Mouse (Mus musculus) forebrain, embryonic 13.5 days (tissue): ENCODE measurements at regions not wholly inside any gene's neighbourhood (a gene's known extent, or its start where the extent isn't known, plus 50 kb on each side); places are given as distances from the start of the nearest gene placed in this dataset.

ENCODE experiments used
- ATAC-seq: fragments of 200-750 bp; cut with Nextera tagmentation; 2 replicates; pipeline ENCODE4 v1.8.0; 2017
- H3K27ac ChIP-seq: fragments of 300-500 bp; sonication (generic); 2 replicates; pipeline ENCODE4 v1.5.1; 2015; ENCODE audit warnings: inconsistent platforms, mild to moderate bottlenecking, moderate library complexity
- H3K27me3 ChIP-seq: fragments of 300-500 bp; sonication (generic); 2 replicates; pipeline ENCODE4 v1.6.1; 2015; ENCODE audit warnings: mild to moderate bottlenecking, inconsistent platforms
- H3K36me3 ChIP-seq: fragments of 300-500 bp; sonication (generic); 2 replicates; pipeline ENCODE4 v1.6.1; 2015; ENCODE audit warnings: mild to moderate bottlenecking, inconsistent platforms; ENCODE audit not compliant: poor library complexity, severe bottlenecking
- H3K4me1 ChIP-seq: fragments of 300-500 bp; sonication (generic); 2 replicates; pipeline ENCODE4 v1.6.1; 2015; ENCODE audit warnings: inconsistent platforms
- H3K4me2 ChIP-seq: fragments of 300-500 bp; sonication (generic); 2 replicates; pipeline ENCODE4 v1.6.1; 2015; ENCODE audit warnings: inconsistent platforms, mild to moderate bottlenecking, moderate library complexity
- H3K4me3 ChIP-seq: fragments of 300-500 bp; sonication (generic); 2 replicates; pipeline ENCODE4 v1.5.1; 2015; ENCODE audit warnings: mild to moderate bottlenecking, inconsistent platforms
- H3K9ac ChIP-seq: fragments of 300-500 bp; sonication (generic); 2 replicates; pipeline ENCODE4 v1.6.1; 2015; ENCODE audit warnings: mild to moderate bottlenecking, inconsistent platforms
- H3K9me3 ChIP-seq: fragments of 300-500 bp; sonication (generic); replicated peaks from 2 replicates; pipeline ENCODE4 v1.6.1; 2016; ENCODE audit warnings: inconsistent platforms
- WGBS: fragments of 180-500 bp; shearing (Covaris S2); methylation state at CpG from one replicate; pipeline ENCODE4 v1.1.7; 2015; 5-methylcytosine and 5-hydroxymethylcytosine counted together

DNA sequence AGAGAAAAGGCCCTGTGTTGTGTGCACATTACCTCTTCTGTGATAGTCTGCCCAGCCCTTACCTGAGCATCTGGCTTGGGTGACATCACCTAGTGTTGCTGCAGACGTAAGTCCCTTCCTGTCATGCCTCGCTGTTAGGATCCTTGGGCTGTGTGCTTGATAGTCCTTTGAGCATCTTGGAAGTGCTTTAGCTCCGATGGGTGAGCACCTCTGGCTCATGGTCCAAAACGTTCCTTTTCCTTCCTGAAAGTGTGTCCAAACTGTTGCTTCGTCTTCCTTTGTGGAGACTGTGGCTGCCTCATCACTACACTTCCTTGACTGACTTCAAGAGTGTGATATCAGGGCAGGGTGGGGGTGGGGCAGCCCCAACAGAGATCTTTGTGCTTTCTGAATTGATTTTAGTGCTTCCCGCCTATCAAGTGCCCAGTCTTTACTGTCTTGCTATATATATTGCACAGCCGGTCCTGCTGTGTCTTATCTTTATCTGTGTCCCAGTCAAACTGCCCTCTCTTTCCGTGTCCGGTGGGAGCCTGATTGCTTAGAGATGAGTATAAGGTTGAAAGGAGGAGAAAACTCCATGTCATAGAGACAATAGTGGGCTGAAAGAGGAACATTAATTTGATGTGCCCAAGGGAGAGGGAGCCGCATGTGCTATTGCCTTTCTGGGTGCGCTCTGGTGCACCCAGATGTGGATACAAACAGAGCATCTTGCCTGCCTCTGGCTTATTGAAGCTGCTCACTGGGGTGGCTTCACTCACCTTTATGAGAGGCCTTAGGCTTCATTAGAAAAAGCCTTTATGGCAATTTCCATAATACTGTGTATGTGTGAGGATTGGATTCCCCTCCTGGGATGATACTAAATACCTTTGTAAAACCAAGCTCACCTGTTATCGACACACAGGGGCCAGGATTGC is 1169.2 kb upstream of the A1bg start:
- peaks cover 10% of the 10 kb centered on the region; the same call in 1 of the 2 replicates for H3K4me1 ChIP-seq
- H3K9me3 ChIP-seq, result no peaks in the 10 kb centered on the region
- no peaks in the 10 kb centered on the region for H3K27me3 ChIP-seq
- no peak overlapping the region for H3K27ac ChIP-seq
- ATAC-seq, result no peak
- no peak overlapping the region for H3K4me2 ChIP-seq
- WGBS, result 61% methylated on average over 12 of the region's 12 CpGs
- no peak overlapping the region for H3K9ac ChIP-seq
- H3K4me3 ChIP-seq, result no peak overlapping the region
- H3K36me3 ChIP-seq, result no peaks in the 10 kb centered on the region

DNA sequence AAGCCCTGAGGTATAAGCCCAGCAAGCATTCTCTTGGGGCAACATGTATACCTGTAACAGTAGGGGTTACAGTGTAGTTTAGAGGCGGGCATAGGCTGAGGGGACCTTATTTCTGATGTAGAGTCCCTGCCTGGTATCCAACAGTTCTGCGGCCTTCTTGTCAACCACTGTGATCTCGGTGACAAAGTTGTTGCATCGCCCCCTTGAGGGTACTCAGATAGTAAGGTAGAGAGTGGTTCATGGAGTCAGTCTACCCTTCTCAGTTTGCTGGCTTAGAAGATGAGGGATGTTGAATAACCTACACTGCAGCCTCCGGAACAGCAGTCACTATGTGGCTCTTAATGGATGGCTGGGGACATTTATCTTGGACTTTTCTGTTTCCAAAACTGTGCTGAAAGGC is 1168.3 kb upstream of the A1bg start:
- WGBS, result 94% methylated on average over 5 of the region's 5 CpGs

DNA sequence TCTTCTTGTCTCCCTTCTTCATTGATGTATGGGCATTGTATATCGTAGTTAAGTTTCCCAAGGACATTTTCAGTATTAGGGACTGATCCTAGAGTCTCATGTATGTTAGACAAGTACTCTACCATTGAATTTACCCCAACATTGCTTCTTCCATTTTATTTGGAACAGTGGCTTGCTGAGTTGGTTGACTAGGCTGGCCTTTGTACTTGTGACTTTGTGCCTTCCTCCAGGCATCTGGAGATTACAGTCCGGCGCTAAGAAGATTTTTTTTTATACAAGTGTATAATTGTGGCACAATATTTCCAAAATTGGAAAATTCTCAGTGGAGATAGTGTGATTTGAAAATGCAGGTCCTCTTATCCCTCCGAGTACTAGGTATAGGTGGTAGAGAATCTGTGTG is 1165.5 kb upstream of the A1bg start:
- WGBS, result 99% methylated on average over 4 of the region's 4 CpGs
- Histone ChIP-seq H3K9ac (no peak overlapping the region), H3K4me1 (peaks cover 10% of the 10 kb centered on the region; the same call in 1 of the 2 replicates), H3K4me3 (no peak overlapping the region), H3K27me3 (no peaks in the 10 kb centered on the region), H3K9me3 (no peaks in the 10 kb centered on the region), H3K27ac (no peak overlapping the region), H3K36me3 (no peaks in the 10 kb centered on the region), H3K4me2 (no peak overlapping the region)
- no peak for ATAC-seq

More for the DNA sequence above, 1168.3 kb upstream of the A1bg start:
- no peak overlapping the region for H3K9ac ChIP-seq
- H3K4me2 ChIP-seq, result no peak overlapping the region
- H3K27ac ChIP-seq, result no peak overlapping the region
- ATAC-seq, result no peak
- no peaks in the 10 kb centered on the region for H3K36me3 ChIP-seq
- H3K4me1 ChIP-seq, result peaks cover 10% of the 10 kb centered on the region; the same call in 1 of the 2 replicates
- no peaks in the 10 kb centered on the region for H3K27me3 ChIP-seq
- H3K9me3 ChIP-seq, result no peaks in the 10 kb centered on the region
- H3K4me3 ChIP-seq, result no peak overlapping the region

DNA sequence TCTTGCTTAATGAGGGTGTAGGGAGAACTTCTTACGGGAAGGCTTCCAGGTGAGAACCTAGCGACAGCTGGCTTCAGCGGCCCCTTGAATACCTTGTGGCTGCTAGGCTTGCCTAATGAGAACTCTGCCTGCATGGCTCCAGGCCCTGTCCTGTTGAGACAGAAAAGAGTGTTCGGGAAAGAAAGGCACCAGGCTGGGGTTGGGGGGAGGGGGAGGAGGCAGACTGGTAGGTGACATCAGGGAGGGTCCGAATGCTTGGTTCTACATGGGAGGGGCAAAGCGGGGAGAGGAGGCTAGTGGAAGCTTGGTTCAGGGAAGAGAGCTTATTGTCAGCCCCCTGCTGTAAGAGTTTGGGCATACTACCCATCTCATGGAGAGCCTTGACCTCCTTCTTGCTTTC is 1164.9 kb upstream of the A1bg start:
- H3K36me3 ChIP-seq, result no peaks in the 10 kb centered on the region
- no peak overlapping the region for H3K27ac ChIP-seq
- no peaks in the 10 kb centered on the region for H3K27me3 ChIP-seq
- no peak overlapping the region for H3K9ac ChIP-seq
- no peaks in the 10 kb centered on the region for H3K9me3 ChIP-seq
- H3K4me3 ChIP-seq, result no peak overlapping the region
- WGBS, result 54% methylated on average over 6 of the region's 6 CpGs
- ATAC-seq, result no peak
- H3K4me1 ChIP-seq, result peaks cover 7% of the 10 kb centered on the region; the same call in 1 of the 2 replicates
- no peak overlapping the region for H3K4me2 ChIP-seq

DNA sequence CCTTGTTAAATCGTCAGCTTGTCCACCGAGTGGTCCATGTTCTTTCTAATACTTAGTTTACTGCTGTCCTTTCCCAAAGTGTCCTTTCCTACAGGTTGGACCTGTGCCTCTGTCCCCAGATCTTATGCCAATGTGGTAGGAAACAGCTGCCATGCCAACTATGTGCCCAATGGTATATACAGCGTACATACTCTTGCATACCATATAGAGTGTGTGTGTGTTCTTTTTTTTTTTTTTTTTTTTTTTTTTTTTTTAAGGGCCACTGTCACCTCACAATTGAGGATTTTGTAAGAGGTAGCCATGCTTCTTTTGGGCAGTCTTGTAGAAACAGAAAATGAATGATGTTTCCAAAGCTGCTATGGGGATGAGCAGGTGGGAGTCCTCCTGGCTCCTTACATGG is 1163.2 kb upstream of the A1bg start:
- Histone ChIP-seq H3K27me3 (no peaks in the 10 kb centered on the region), H3K4me2 (no peak overlapping the region), H3K9ac (no peak overlapping the region), H3K9me3 (no peaks in the 10 kb centered on the region), H3K27ac (no peak overlapping the region), H3K36me3 (no peaks in the 10 kb centered on the region), H3K4me3 (no peak overlapping the region), H3K4me1 (no peaks in the 10 kb centered on the region)
- 90% methylated on average over 3 of the region's 3 CpGs for WGBS
- ATAC-seq, result no peak

GRCm38 (mm10) chr15:62083347-62083746 is 1160.5 kb upstream of the A1bg start:
- H3K9ac ChIP-seq, result no peak overlapping the region
- no peaks in the 10 kb centered on the region for H3K27me3 ChIP-seq
- H3K9me3 ChIP-seq, result no peaks in the 10 kb centered on the region
- H3K4me3 ChIP-seq, result no peak overlapping the region
- H3K36me3 ChIP-seq, result no peaks in the 10 kb centered on the region
- H3K4me2 ChIP-seq, result no peak overlapping the region
- 93% methylated on average over 3 of the region's 3 CpGs for WGBS
- H3K27ac ChIP-seq, result no peak overlapping the region
- no peaks in the 10 kb centered on the region for H3K4me1 ChIP-seq
- ATAC-seq, result no peak

DNA sequence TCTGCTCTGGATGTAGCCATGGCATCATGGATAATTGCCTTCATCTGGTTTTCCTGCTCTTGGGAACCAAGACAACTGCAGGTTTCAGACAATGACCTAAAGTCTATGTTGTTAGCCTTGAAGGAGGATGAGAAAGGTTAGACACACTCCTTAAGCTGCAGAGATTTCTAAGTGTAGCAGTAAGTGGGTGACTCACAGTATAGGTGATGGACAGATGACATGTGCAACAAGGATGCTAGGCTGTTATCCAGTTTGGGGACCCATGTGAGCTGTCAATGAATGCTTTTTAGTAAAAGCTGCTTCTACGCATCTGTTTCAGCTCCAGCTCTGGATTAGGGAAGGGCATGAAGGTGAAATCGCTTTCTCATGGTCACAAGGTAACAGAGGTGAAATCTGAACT is 1159.7 kb upstream of the A1bg start:
- Histone ChIP-seq H3K4me2 (no peak overlapping the region), H3K9me3 (no peaks in the 10 kb centered on the region), H3K27me3 (no peaks in the 10 kb centered on the region), H3K27ac (no peak overlapping the region), H3K9ac (no peak overlapping the region), H3K36me3 (no peaks in the 10 kb centered on the region), H3K4me3 (no peak overlapping the region), H3K4me1 (no peaks in the 10 kb centered on the region)
- no peak for ATAC-seq
- WGBS, result 94% methylated on average over 2 of the region's 2 CpGs

GRCm38 (mm10) chr15:62079155-62080109 is 1156.6 kb upstream of the A1bg start:
- Histone ChIP-seq H3K9me3 (no peaks in the 10 kb centered on the region), H3K36me3 (no peaks in the 10 kb centered on the region), H3K27ac (no peak overlapping the region), H3K4me3 (no peak overlapping the region), H3K9ac (no peak overlapping the region), H3K4me1 (no peaks in the 10 kb centered on the region), H3K4me2 (no peak overlapping the region), H3K27me3 (no peaks in the 10 kb centered on the region)
- ATAC-seq, result peak; percentile 63; the same call in 1 of the 2 replicates
- 67% methylated on average over 9 of the region's 9 CpGs for WGBS

DNA sequence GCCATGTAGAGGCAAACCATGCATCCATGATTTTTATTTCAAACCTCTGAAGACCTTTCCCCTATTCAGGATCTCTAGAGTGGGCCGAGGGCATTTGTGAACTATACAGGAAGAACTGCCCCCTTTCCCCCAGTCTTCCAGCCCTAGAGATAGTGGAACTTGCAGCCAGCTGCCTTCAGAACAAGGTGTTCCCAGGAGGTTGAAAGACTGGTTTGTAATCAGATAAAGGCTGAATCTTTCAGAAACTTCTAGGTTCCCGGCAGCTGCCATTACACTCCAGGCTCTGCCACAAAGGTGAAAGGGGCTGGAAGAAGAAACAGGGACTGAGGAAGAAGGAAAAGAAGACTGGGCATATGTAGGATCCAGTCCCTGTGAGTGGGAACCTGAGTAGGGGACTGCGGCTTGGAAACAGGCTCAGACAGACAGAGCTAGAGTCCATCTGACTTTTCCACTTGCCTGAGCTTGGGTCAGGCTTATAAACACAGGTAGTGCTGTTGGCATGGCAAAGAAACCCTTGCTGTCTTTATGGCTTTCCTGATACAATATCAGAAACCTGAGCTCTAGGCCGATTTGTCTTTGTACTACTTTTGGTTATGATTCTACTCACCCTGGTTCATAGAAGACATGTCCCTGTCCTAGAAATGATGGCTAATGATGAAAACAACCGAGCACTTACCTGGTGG is 1153.9 kb upstream of the A1bg start:
- Histone ChIP-seq H3K36me3 (no peaks in the 10 kb centered on the region), H3K27ac (no peak overlapping the region), H3K4me1 (no peaks in the 10 kb centered on the region), H3K27me3 (no peaks in the 10 kb centered on the region), H3K9me3 (no peaks in the 10 kb centered on the region), H3K4me3 (no peak overlapping the region), H3K4me2 (no peak overlapping the region), H3K9ac (no peak overlapping the region)
- 95% methylated on average over 5 of the region's 5 CpGs for WGBS
- ATAC-seq, result no peak

DNA sequence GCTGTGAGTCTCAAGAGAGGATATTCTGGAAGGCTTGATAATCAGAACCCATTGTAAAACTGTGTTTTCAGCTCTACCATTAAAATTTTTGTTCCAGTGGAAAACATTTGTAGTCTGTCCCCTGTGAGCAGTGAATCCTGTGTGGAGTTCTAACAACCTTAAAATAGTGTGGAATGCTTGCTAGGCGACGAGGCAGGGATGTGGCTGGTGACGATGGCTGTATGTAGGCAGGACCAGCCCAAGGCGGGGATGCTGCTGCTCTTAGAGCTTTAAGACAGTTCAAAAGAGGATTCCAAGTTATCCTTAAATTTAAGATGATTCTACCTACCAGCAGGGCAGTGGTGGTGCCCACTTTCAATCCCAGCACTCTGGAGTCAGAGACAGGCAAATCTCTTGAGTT is 1151.9 kb upstream of the A1bg start:
- Histone ChIP-seq H3K36me3 (no peaks in the 10 kb centered on the region), H3K4me3 (no peak overlapping the region), H3K27ac (no peak overlapping the region), H3K4me2 (no peak overlapping the region), H3K9ac (no peak overlapping the region), H3K9me3 (no peaks in the 10 kb centered on the region), H3K4me1 (no peaks in the 10 kb centered on the region), H3K27me3 (no peaks in the 10 kb centered on the region)
- ATAC-seq, result no peak
- WGBS, result 96% methylated on average over 4 of the region's 4 CpGs

- no peaks in the 10 kb centered on the region for H3K9me3 ChIP-seq
- no peak for ATAC-seq
- 95% methylated on average over 5 of the region's 5 CpGs for WGBS
Measured at GRCm38 (mm10) chr15:62073595-62073994, 1150.8 kb upstream of the A1bg start.

More at GRCm38 (mm10) chr15:62073595-62073994, 1150.8 kb upstream of the A1bg start:
- no peak overlapping the region for H3K9ac ChIP-seq
- H3K27ac ChIP-seq, result no peak overlapping the region
- H3K4me1 ChIP-seq, result no peaks in the 10 kb centered on the region
- H3K4me3 ChIP-seq, result no peak overlapping the region
- no peaks in the 10 kb centered on the region for H3K36me3 ChIP-seq
- H3K27me3 ChIP-seq, result no peaks in the 10 kb centered on the region
- H3K4me2 ChIP-seq, result no peak overlapping the region
